Mouse (Mus musculus) lung, postnatal 0 days (tissue): ENCODE data around the gene Cacna1f. TPM values are rescaled to one million over a fixed set of nuclear protein-coding genes. Genes with fewer than 3 reads are reported as not detected.

Experiments
- ATAC-seq: fragments of 200-750 bp; cut with Nextera tagmentation; 2 replicates; pipeline ENCODE4 v1.8.0; 2017; ENCODE audit warnings: moderate library complexity
- DNase-seq: peaks from one replicate; pipeline ENCODE4 v3.0.0-alpha.2; 2016; ENCODE audit warnings: low spot score
- H3K27ac ChIP-seq: fragments of 300-500 bp; sonication (generic); 2 replicates; pipeline ENCODE4 v1.5.1; 2014; ENCODE audit warnings: antibody characterized with exemption, mild to moderate bottlenecking, low read length, mixed read lengths
- H3K27me3 ChIP-seq: fragments of 300-500 bp; sonication (generic); replicated peaks from 2 replicates; pipeline ENCODE4 v1.6.1; 2014; ENCODE audit warnings: low read length, mixed read lengths; ENCODE audit not compliant: insufficient read depth
- H3K36me3 ChIP-seq: fragments of 300-500 bp; sonication (generic); 2 replicates; pipeline ENCODE4 v1.6.1; 2014; ENCODE audit warnings: low read length, mixed read lengths; ENCODE audit not compliant: insufficient read depth
- H3K4me1 ChIP-seq: fragments of 300-500 bp; sonication (generic); 2 replicates; pipeline ENCODE4 v1.6.1; 2014; ENCODE audit warnings: antibody characterized with exemption, low read depth, low read length, mixed read lengths; ENCODE audit not compliant: insufficient read depth
- H3K4me2 ChIP-seq: fragments of 300-500 bp; sonication (generic); replicated peaks from 2 replicates; pipeline ENCODE4 v1.6.1; 2014; ENCODE audit warnings: low read depth, mild to moderate bottlenecking, low read length, moderate library complexity, mixed read lengths
- H3K4me3 ChIP-seq: fragments of 300-500 bp; sonication (generic); 2 replicates; pipeline ENCODE4 v1.5.1; 2014; ENCODE audit warnings: low read depth, low read length
- H3K9ac ChIP-seq: fragments of 300-500 bp; sonication (generic); replicated peaks from 2 replicates; pipeline ENCODE4 v1.6.1; 2014; ENCODE audit warnings: low read depth, mild to moderate bottlenecking
- H3K9me3 ChIP-seq: fragments of 300-500 bp; sonication (generic); 2 replicates; pipeline ENCODE4 v1.6.1; 2016; ENCODE audit warnings: low read length, mixed read lengths
- CTCF ChIP-seq: IDR thresholded peaks from 2 replicates; pipeline ENCODE4 v1.5.1; 2016; ENCODE audit warnings: antibody characterized with exemption, mild to moderate bottlenecking
- EP300 ChIP-seq: IDR thresholded peaks from 2 replicates; pipeline ENCODE4 v1.6.1; 2016; ENCODE audit warnings: antibody characterized with exemption, mild to moderate bottlenecking, control low read depth
- WGBS: fragments of 180-500 bp; shearing (Covaris S2); extraction: QIAGEN DNeasy Blood & Tissue Kit; methylation state at CpG from one replicate; pipeline ENCODE4 v1.1.7; 2014; 5-methylcytosine and 5-hydroxymethylcytosine counted together
- polyA plus RNA-seq: library from polyadenylated mRNA; unstranded; fragments of >200 nt; fragmentation: Nextera tagmentation; extraction: Ambion mirVana; gene quantifications from 2 replicates; pipeline ENCODE4 v1.2.1, GENCODE M21; 2015

The Cacna1f gene
- polyA plus RNA-seq, 1 experiment from 2014 or later = 0.04 TPM

DNA sequence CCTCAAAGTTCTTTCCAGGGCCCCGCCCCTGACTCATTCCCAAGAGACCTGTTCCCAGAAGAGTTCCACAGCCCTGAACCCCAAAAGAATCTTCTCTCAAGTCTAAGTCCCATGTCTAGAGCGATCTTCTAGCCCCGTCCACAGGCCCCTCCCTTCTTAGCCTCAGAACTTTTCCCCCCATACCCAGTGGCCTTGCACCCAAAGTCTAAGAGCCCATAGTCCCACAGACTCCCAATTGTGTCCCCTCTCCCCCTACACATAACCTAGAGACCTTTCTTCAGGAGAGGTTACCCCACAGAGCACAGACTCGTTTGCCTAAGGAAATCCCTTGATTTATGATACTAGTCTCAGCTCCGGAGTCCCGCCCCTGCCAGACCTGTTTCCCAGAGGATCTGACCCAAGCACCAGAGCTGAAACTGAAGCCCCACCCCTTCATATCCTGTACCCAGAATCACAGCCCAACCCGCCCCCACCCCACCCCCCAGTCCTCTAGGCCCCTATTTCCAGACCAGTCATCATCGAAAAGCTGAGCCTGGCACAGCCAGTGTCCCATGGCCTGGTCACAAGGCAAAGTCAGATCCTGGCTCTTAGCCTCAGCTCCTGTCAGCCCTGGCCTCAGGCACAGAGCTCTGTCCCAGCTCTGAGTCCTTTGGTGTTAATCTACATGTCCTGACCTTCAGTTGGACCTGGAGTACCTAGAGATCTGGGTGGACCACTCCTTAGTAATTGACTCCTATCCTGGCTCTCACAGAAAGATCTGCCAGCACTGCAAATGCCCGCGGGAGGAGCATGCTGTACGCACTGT, 52.1 kb downstream of the Cacna1f start:
- Histone ChIP-seq H3K4me3 (peak overlapping the region; percentile 39; the same call in 1 of the 2 replicates), H3K9ac (no peak overlapping the region)
- peak; percentile 32; the same call in 1 of the 2 replicates for ATAC-seq

GRCm38 (mm10) chrX:7661086-7661485, 54.2 kb downstream of the Cacna1f start:
- Histone ChIP-seq H3K4me2 (no peak overlapping the region), H3K9ac (no peak overlapping the region), H3K4me1 (no peaks in the 10 kb centered on the region), H3K27me3 (no peaks in the 10 kb centered on the region), H3K9me3 (no peaks in the 10 kb centered on the region), H3K27ac (no peak overlapping the region), H3K36me3 (no peaks in the 10 kb centered on the region), H3K4me3 (no peak overlapping the region)
- WGBS = 63% methylated on average over 4 of the region's 4 CpGs
- TF ChIP-seq EP300 = no peak
- TF ChIP-seq CTCF = no peak
- ATAC-seq = no peak
- DNase-seq = no peak

More for the DNA sequence above, 52.1 kb downstream of the Cacna1f start:
- TF ChIP-seq CTCF (no peak), EP300 (no peak)
- Histone ChIP-seq H3K9me3 (no peaks in the 10 kb centered on the region), H3K4me1 (no peaks in the 10 kb centered on the region), H3K27ac (peak overlapping the region; percentile 57; the same call in 1 of the 2 replicates), H3K4me2 (peak overlapping the region; percentile 52), H3K36me3 (no peaks in the 10 kb centered on the region), H3K27me3 (no peaks in the 10 kb centered on the region)
- DNase-seq = no peak
- 43% methylated on average over 11 of the region's 11 CpGs for WGBS

DNA sequence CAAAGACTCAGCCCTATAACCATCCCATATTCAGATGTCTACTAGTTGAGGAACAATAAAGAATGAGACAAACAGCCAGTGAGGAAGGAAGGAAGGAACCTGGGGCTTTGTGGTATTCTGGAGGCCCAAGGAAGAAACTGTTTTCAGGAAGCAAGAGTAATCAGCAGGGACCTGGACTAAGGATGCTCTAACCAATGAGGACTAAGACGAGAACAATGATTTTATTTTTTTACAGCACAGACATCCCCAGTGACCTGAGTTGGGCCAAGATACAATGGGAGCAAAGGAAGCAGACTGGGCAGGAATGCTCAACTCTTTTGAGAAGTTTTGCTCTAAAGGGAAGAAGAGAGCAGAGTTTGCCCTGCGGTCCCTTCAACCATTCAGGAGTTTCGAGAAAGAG, 56.1 kb downstream of the Cacna1f start:
- Histone ChIP-seq H3K27ac (no peak overlapping the region), H3K36me3 (no peaks in the 10 kb centered on the region), H3K4me3 (no peak overlapping the region), H3K4me2 (no peak overlapping the region), H3K9me3 (no peaks in the 10 kb centered on the region), H3K9ac (no peak overlapping the region), H3K27me3 (no peaks in the 10 kb centered on the region), H3K4me1 (no peaks in the 10 kb centered on the region)
- no peak for DNase-seq
- TF ChIP-seq CTCF (no peak), EP300 (no peak)
- WGBS = 70% methylated on average over 3 of the region's 3 CpGs
- ATAC-seq = no peak

DNA sequence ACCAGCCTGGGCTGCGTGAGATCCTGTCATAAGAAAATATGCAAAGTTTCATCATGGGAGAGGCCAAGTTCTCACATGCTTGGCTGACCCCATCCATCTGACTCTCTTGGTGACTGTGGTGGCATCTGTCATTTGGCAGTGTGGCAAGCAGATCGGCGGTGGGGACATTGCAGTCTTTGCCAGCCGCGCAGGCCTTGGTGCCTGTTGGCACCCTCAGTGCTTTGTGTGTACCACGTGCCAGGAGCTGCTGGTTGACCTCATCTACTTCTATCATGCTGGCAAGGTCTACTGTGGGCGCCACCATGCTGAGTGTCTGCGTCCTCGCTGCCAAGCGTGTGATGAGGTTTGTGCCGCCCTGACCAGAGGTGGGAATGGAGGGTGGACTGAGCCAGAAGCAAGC, 57.9 kb downstream of the Cacna1f start:
- Histone ChIP-seq H3K27me3 (no peaks in the 10 kb centered on the region), H3K4me3 (no peak overlapping the region), H3K4me1 (no peaks in the 10 kb centered on the region), H3K4me2 (no peak overlapping the region), H3K9me3 (no peaks in the 10 kb centered on the region), H3K27ac (no peak overlapping the region), H3K9ac (no peak overlapping the region), H3K36me3 (no peaks in the 10 kb centered on the region)
- 85% methylated on average over 9 of the region's 11 CpGs for WGBS
- ATAC-seq (no peak), DNase-seq (no peak)
- TF ChIP-seq CTCF (no peak), EP300 (no peak)

DNA sequence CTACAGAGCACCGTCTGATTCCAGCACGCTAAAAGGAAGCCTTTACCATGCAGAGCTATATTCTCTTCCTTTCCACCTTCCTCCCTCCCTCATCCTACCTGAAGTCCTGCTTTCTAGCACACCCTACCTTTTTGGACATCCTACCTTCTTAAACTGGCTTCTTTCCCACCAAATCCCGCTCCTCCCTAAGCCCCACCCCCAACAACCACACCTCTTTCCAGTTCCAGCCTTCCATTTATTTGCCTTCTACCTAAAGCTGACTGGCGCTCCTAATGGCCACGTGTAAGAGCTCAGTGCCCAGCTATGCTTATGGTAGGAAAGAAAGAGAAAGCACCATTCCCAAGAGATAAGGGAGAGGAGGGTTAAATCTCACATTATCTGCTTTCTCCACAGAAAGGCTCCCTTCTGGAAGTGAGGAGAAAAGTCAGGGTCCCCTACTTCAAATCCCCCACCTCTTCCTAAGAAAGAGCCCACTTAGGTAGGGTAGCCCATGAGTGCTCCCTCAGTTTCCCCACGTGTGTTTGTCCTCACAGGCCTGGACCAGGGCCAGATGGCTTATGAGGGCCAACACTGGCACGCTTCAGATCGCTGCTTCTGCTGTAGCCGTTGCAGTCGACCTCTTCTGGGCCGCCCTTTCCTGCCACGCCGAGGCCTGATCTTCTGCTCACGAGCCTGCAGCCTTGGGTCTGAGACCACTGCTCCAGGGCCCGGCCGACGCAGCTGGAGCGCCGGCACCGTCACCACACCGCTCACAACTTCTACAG, 59.0 kb downstream of the Cacna1f start:
- Histone ChIP-seq H3K9me3 (no peaks in the 10 kb centered on the region), H3K4me1 (no peaks in the 10 kb centered on the region), H3K36me3 (no peaks in the 10 kb centered on the region), H3K9ac (no peak overlapping the region), H3K27ac (no peak overlapping the region), H3K4me3 (no peak overlapping the region), H3K27me3 (no peaks in the 10 kb centered on the region), H3K4me2 (no peak overlapping the region)
- WGBS = 64% methylated on average over 21 of the region's 21 CpGs
- no peak for TF ChIP-seq CTCF
- TF ChIP-seq EP300 = no peak
- DNase-seq (no peak), ATAC-seq (no peak)

DNA sequence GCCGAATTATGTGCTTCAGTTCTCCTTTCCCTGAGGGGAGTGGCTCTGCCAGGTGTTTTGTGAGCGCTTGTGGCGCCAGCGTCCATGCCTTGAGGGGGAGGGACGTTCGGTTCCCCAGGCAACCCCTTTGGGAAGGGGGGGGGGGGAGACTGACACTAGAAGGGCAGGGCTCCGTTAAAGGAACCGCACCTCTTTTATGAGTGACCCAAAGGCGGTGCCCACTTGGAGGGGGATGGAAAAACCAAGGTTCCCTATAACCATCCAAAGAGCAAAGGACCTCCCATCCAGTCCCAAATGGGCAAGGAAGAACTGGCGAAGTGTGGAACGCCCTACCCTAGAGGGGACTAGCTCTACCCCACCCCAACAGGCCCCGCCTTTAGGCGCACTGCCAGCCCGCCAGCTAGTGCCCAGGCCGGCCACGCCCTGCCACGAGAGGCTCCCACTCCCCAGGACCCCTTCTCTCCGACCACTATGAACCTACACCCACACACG, 63.6 kb downstream of the Cacna1f start:
- H3K36me3 ChIP-seq = no peaks in the 10 kb centered on the region
- no peaks in the 10 kb centered on the region for H3K9me3 ChIP-seq
- no peaks in the 10 kb centered on the region for H3K4me1 ChIP-seq
- H3K9ac ChIP-seq = peak overlapping the region; percentile 29; the same call in 1 of the 2 replicates
- peak overlapping the region; percentile 57 for H3K4me2 ChIP-seq
- peak overlapping the region; percentile 76 for H3K27ac ChIP-seq
- peak; percentile 76 for ATAC-seq
- H3K4me3 ChIP-seq = peak overlapping the region; percentile 47
- WGBS = 8% methylated on average over 4 of the region's 19 CpGs
- DNase-seq = peak; percentile 74
- H3K27me3 ChIP-seq = no peaks in the 10 kb centered on the region
- no peak for TF ChIP-seq CTCF
- no peak for TF ChIP-seq EP300
